Mouse (Mus musculus) c-Kit-negative CD71-positive TER-119-positive erythroid progenitor cells, embryonic 14.5 days (primary cell): ENCODE measurements around the gene Pdzd8.

Source experiments
- DNase-seq: peaks from one replicate; pipeline ENCODE4 v3.0.0-alpha.2; 2013; ENCODE audit warnings: low read depth, low spot score

Pdzd8 gene

DNA sequence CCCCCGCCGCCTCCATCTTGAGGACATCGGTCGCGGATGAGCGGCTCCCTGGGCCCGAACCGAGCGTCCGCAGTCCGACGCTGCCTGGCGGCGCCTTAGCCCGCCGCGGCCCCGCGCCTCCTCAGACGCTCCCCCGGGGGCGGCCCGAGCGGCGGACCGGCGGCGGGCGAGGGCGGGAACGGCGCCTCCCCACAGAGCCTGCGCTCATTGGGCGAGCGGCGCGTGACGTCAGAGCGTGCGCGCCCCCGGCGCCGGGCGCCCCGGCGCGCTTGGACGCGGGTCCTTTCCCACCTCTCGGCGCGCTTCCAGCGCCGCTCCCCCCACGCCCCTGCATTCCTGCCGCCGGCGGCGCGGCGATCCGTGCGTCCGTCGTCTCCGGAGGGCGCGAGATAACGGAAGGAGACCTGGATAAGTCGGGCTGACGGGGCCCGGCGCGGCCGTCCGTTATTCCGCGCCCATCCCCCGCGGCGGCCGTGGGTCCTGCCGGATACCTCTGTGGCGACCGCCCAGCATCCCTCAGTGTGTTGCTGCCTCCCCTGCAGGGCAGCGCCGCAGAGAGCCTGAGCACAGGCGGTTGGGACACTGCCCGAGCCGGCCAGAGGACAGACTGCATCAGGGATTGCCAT, at the start of gene Pdzd8:
TSS of gene Pdzd8 (minus strand) at position 123 of the 626 bp plus-strand sequence.
- DNase-seq, result peak; percentile 85

DNA sequence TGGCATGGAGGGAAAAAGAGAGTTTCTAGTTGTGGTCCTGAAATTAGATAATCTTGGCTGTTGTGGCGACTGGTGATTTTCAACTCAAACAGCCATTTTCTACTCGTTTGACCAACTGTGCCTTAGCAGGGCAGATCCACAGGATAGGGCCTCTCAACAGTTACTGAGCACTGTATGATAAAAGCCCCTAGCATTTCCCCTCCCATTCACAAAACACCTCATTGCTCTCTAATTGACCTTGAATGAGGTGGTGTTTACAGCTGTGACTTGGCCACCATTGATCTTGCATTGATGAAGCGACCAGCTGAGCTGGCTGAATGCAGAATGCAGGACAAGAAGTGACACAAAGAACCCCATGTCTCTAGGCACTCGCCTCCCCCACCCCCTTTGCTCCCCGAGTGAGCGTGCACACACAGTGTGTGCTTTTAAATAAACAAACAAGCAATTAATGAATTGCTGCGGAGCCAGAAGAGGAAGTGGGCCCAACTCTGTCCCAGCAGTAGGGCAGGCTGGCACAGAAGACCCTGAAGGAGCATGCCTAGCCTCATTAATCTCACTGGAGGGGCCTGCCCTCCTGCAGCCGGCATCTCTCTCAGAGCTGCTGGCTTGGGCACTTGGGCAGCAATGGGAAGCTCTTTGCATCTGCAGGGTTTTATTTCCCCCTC, 48.3 kb upstream of the Pdzd8 start:
- DNase-seq, result no peak

DNA sequence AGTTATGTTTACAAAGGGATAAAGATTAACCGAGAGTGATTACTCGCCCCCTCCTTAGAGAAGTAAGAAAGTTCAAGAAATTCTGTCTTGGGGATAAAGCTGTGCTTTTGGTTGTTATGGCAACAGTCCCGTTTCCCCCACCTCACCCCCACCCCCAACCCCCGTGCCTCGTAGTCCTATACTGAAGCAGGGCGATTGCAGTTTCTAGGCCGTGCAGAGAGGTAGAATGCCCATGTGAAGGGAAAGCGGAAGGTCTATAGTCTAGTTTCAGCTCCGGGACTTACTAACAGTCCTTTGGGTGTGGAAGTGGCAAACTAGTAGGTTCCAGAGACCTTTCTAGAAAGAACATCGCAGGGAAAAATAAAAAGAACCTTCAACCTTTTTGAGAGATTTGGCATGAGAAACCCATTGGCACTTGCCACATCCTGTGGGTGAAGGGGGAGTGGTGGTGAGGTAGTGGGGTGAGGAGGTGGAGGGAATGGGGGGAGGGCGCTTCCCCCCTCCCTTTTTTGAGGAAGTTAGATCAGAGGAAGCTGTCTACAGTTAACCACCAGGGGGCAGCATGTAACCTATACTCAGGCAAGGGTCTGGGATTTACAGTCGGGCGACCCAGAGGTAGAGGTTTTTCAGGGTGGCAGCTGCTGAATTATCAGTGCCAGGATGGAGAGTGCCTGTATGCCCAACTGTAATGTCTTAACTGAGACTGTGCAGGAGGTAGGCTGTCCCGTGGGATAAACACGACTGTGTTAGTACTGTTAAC, 43.4 kb upstream of the Pdzd8 start:
- DNase-seq, result peak; percentile 24

DNA sequence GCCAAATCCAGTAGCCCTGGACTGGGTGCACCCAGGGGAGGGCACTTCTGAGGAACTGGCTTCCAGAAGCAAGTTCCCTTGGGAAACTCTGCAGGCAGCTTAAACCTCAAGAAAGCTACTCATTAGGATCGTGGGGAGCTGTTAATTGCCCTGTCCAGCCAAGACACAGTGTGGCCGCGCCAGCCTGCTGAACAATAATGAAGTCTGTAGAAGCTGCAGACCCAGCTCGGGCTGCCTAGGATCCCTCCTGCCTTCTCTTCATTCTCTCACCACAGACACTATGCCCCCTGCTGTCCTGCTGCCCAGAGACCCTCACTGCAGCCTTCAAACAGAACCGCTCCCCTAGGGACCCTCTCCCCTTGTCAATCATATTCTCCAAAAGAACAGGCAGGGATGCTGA, 42.8 kb upstream of the Pdzd8 start:
- no peak for DNase-seq

DNA sequence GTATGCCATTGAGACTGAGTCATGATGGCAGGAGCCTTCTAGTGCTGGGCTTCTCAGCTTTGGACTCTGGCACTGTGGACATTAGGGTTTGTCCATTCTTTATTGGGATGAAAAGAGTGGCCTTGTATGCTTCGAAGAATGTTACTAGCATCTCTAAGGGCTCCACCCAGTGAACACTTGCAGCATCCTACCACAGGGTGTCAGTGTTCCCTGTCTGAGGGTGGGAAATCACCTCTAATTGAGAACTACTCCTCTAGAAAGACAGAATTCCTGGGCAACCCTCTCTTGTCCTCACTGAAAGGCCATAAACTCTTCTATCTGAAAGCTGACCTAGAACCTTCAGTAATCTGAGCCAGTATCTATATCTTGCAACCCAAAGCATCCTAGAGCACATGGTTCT, 41.6 kb upstream of the Pdzd8 start:
- no peak for DNase-seq

DNA sequence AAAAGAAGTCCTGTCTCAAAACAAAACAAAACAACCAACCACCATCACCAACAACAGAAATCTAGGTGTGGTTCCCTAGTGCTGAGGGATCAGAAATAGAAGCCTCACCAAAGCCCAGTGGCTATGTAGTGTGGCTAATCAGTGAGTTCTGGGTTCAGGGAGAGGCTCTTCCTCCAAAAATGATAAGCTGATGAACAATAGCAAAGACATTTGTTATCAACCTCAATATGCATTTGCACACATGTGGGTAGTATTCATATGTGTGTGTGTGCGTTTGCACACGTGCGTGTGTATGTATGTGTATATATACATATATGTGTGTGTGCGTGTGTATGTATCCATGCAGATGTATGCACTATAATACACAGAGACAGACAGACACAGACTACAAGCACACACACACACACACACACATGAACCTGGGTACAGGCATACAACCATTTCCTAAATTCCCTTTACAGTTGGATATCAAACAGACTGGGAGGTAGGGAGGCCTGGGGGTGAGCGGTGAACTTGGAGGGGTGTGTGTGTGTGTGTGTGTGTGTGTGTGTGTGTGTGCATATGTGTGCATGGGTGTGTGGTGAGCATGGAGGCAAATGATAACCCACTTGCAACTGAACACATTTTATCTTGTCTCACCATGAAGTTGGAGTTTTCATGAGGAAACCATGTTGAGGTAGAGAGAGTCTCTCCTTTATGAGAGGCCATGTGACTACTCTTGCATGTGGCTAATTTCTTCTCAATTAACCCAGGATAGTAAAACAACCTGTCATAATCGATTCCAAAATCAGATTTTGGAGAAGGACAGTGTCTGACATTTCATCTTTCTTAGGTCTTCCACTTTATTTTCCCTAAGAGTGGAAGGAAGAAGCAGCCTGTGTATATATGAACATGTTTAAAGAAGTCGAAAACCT, 39.3 kb upstream of the Pdzd8 start:
- no peak for DNase-seq

DNA sequence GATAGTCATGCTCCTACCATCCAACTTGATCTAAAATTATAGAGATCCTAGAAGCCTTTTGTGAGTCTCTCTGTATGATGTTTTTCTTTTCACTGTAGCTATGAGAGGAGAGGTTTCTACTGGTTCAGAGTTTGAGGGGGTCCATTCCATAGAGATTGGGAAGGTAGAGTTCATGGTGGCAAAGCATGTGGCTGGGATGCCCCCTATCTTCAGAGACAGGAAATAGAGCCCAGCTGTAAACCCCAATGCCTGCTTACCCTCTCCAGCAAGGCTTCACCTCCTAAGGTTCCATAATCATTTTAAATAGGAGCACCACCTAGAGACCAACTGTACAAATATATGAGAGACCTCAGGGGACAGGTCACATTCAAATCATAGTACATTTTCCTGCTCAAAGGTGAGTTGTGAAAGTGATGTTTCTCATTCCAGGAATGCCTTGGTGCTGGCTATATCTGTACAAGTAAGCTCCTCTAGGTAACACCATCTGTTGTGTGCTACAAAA, 36.9 kb upstream of the Pdzd8 start:
- DNase-seq, result no peak

DNA sequence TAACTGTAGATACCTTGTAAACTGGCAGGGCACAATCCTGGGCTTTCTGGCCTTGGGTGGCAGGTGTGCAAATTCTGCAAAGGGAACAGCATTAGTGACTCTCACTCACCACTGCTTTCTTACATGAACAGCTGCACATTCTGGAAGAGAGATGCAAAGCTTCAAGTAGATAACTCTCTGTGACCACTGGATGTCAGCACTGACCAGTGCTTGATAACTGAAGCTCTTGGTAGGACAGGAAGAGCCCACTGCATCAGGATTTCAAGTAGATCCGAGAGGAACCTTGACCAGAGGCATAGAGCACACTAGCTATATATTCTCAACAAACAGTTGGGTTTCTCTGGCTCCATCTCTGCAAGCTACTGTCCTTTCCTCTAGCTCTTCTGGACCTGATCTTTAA, 34.4 kb upstream of the Pdzd8 start:
- no peak for DNase-seq

DNA sequence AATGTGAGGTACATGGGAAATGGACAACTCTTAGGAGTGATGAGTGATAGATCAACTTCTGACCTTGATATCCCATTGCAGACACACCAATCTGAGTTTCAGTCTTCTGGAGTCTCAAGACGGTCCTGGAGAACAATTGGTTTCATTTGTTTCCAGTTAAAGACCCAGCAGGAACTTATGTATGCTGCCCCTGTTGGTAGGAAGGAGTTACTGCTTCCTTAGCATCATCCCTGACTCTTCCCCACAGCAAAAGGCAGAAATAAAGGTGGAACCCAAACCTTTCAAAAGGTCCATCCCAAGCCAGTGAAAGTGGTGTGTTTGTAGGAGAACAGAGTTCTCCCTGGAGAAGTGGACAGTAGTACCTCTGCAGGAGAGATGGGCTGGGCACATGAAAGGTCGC, 30.9 kb upstream of the Pdzd8 start:
- no peak for DNase-seq

DNA sequence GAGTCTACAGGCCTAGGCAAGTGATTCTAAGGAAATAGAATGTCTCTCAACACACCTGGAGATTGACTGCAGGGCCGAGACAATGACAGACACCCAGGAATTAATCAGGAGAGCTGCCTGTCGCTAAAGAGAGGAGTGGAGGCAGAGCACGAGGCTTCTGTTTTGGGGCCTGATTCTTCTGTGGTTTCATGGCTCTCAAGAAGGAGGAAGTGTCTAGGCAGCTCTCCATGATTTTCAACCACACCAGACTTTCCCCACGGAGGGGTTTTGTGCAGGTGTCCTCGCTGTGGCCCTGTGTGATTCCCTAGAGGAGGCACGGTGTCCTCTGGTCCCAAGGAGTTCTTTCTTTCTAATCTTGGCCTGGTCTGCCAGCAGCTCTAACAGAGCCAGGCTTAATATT, 29.4 kb upstream of the Pdzd8 start:
- no peak for DNase-seq

DNA sequence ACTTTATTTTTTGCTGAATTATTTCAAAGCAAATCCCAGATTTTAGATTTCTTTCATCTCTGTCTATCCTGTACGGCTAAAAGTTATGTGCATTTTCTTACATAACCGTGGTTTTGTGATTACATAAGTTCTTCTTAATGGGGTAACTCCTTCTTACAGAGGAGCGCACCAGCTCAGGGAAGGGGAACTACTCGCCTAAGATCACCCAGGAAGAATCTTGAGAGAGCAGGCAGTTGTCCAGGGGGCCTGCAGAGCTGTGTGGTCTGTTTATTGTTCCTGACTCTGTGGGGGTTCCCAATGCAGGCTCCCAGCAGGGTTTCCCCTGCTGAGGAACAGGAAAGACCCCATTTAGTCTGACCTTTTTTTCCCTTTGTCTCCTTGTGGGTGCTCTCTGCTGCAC, 27.3 kb upstream of the Pdzd8 start:
- no peak for DNase-seq

DNA sequence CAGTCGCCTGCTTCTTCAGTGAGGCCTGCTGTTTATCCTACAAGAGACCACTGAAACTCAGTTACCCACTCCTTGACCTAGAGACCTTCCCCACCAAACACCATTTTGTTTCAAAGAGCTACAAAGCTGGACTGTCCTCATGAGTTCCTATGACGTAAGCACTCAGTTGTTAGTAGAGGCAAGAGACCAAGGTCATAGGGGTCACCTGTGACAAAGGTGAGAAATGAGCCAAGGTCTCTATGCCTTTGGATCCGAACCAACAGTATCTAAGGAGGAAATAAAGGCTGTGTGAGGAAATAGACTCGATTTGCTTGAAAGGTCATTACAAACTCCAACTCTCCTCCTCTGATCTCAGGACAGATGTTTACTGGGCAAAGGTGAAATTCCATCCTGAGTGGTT, 25.4 kb upstream of the Pdzd8 start:
- no peak for DNase-seq

DNA sequence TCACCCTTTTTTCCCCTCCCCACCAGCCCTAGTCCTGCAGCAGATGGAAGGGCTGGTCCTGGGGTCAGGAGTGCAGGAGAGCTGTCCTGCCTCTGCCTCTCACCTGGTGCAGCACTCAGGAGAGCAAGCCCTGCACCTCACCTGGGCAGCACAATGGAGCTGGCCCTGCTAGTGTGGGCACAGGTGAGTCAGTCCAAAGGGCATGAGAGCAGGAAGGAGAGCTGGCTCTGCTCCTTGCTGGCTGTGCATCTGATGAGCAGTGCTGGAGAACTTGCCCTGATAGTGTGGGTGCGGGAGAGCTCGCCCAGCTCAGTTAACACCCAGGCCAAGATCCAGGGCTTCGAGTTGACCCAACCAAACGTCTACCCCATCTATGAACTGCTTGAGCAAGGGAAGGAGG, 22.3 kb upstream of the Pdzd8 start:
- DNase-seq, result no peak

DNA sequence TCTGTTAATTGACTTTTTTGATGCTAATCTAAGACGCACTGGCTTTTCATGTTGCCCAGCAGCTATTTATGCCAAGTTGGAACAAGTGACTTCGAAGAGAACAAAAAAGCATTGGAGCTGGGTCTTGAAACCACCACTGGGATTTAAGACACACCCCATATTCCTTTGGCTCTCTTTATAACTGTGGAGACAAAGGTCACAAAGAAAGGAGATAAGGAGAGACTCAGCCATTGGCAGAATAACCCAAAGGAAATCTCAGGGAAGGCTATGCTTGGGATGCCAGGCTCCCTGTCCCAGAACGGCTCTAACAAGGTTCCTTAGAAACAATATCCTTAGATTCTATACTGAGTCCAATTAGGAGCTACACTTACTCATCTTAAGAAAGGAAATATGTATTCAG, 21.1 kb upstream of the Pdzd8 start:
- no peak for DNase-seq

DNA sequence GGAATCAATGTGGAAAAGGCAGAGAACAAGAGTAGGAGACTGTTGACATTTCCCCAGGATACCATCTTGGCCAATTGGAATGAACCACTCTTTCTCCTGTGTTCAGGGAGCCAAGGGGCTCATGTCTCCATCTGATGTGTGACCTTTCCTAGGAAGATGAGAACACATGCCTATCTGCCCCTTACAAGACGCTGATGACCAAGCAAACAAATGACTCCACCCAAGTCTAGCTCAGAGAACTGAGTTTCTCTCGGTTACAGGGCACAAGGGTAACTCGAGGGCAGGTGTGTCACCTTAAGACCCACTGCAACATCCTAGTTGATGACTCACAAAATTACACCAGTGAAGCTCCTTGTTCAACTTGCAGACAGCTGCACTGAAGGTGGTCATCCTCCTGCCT, 18.1 kb upstream of the Pdzd8 start:
- DNase-seq, result peak; percentile 45

DNA sequence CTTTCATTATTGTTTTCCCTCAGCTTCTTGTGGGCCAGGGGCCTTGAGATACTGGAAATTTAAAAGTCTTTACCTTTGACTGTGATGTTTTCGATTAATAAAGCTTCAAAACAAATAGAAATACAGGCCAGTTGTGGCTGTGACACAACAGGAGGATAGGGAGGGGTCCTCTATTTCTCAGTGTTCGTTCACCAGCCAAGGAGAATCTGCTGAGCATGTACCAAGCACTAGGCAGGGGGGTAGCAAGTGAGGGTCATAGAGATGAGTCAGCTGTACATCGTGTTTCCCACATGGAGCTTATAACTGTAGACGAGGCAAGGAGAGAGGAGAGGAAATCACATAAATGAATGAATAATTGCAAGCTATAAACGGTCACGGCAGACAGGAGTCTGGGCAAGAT, 17.1 kb upstream of the Pdzd8 start:
- no peak for DNase-seq

DNA sequence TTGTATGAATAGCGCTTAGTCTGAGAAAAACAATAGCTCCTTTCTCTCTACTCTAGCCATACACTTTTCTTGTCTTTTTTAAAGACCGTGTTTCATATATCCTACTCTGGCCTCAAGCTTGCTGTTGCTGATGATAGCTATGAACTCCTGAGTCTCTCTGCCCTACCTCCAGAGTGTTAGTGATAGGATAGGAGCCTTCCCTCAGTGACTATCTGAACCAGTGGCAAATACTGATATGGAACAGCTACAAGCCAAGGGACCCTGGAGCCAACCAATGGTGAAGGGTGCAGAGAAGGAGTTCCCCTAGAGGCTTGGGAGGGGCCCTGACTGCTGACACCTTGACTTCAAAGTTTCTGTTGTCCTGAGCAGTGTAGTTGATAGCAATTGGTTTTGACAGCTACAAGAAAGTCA, 14.9 kb upstream of the Pdzd8 start:
- peak; percentile 69 for DNase-seq

DNA sequence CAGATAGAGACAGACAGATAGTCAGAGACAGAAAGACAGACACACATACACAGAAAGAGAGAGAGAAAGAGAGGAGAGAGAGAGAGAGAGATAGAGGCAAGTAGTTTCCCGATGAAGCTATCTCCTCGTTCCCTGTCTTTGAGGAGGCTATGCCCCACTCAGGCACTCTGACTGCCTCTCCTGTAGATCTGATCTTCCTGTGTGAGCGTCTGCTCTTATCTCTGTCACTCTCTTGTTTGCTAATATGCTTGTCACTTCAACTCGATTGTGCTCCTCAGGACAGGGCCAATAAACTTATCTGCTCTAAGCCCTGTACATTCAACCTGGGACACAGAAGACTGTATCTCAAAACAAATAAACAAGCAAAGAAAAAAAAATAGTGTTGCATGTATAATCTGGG, 13.6 kb upstream of the Pdzd8 start:
- DNase-seq, result no peak

DNA sequence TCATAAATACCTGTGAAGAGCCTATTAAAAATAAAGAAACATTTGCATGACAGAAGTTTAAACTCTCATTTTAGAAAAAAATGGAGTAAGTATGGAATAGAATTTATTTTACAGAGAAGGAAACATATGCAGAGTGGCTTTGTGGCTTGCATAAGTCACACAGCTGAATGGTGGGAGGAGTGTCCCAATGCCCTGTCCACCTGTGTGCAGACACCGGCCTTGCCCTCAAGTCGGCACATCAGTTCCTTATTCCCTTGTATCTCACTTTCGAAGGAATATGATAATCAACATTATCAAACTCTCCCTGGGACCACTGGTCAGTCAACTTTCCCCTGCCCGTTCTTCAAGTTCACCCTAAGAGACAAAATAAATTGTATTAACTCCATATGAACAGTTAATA, 12.3 kb upstream of the Pdzd8 start:
- DNase-seq, result no peak

DNA sequence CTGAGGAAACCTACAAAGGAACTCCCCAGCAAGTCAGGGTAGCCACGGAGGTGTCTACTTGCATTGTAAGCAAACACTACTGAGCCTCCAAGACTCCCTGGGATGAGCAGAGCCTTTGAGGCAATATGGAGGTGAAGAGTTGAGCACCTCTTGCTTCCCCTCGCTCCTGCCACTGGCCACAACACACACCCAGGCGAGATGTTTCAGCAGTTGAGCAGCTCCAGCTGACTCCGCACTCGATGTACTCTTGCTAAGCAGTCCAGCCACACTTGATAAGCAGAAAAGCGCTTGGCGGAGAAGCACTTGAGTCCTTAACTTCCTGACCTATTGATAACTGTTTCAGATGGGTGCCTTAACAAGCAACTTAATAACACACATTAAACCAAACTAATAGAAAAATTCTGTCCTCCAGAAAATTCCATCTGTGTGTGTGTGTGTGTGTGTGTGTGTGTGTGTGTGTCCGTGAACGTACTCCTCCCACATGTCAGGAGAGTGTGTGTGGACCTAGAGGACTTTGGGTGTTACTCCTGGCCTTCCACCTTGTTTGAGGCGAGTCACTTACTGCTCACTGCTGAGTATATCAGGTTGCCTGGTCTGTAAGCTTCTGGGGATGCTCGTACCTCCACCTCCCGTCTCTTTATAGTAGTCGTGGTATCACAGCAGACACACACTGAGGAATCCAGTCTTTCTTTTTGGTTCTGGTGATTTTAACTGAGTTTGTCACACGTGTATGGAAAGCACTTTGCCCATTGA, 11.4 kb upstream of the Pdzd8 start:
- no peak for DNase-seq

DNA sequence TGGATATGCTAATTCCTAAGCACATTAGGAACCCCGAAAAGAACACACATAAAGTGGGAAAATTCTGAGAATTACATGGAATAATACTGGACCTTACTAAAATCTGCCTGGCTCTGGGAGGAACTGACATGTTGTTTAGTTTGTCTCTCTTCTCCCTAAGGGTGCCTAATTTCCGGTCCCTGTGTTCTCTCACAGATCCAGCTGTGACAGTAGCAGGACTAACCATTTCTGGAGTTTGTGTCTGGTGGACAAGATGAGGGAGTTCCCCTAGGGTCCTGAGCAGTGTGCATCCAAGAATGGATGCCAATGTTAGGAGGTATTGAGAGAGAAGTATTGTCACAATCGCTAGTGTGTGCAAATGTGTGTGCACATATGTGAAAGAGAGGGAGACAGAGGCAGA, 10.8 kb upstream of the Pdzd8 start:
- DNase-seq, result no peak
